Mouse (Mus musculus) CH12.LX (cell line): ENCODE results near the gene Tmsb4x. TPM values are rescaled to one million over a fixed set of nuclear protein-coding genes. Genes with fewer than 3 reads are reported as not detected.

Experiments
- DNase-seq: peaks from one replicate; pipeline ENCODE4 v3.0.0-alpha.2; 2013; ENCODE audit errors: extremely low read depth
- H3K27ac ChIP-seq: 2 replicates; pipeline ENCODE4 v1.5.1; 2012; ENCODE audit warnings: low read depth, mild to moderate bottlenecking, control low read depth, moderate library complexity; ENCODE audit not compliant: insufficient read depth
- H3K27me3 ChIP-seq: replicated peaks from 2 replicates; pipeline ENCODE3; 2012; ENCODE audit warnings: inconsistent platforms
- H3K36me3 ChIP-seq, 2 experiments: replicated peaks in 1 of 2; 2 replicates each; pipeline versions ENCODE3 to v1.6.1; 2012; ENCODE audit warnings: inconsistent platforms in 1 of 2, low read length in 1 of 2, mild to moderate bottlenecking in 1 of 2, mixed read lengths in 1 of 2, moderate library complexity in 1 of 2; ENCODE audit not compliant: control insufficient read depth in 1 of 2, insufficient read depth in 1 of 2
- H3K4me1 ChIP-seq, 2 experiments: 2 replicates each; pipeline ENCODE4 v1.6.1; 2012; ENCODE audit warnings: inconsistent platforms in 1 of 2, moderate library complexity in 1 of 2; ENCODE audit not compliant: insufficient read depth in 2 of 2, control insufficient read depth in 1 of 2
- H3K4me2 ChIP-seq: 2 replicates; pipeline ENCODE4 v1.6.1; 2012; ENCODE audit warnings: low read depth, mild to moderate bottlenecking, control low read depth; ENCODE audit not compliant: poor library complexity, insufficient read depth, severe bottlenecking
- H3K4me3 ChIP-seq, 3 experiments: fragments of 150-350 bp in 1 of 3; sonication (generic) in 1 of 3; replicated peaks in 1 of 3; 2 replicates each; pipeline versions ENCODE3 to v1.5.1; 2011 to 2012; ENCODE audit warnings: low read depth in 2 of 3, low read length in 2 of 3, mild to moderate bottlenecking in 2 of 3, moderate library complexity in 2 of 3, control low read depth in 1 of 3, improper control_type of control experiment in 1 of 3, inconsistent platforms in 1 of 3, mixed read lengths in 1 of 3; ENCODE audit not compliant: poor library complexity in 1 of 3
- H3K79me2 ChIP-seq: replicated peaks from 2 replicates; pipeline ENCODE4 v1.6.1; 2012; ENCODE audit warnings: mild to moderate bottlenecking, moderate library complexity; ENCODE audit not compliant: control insufficient read depth, poor library complexity, insufficient read depth, severe bottlenecking; ENCODE audit errors: extremely low read depth
- H3K9ac ChIP-seq: 2 replicates; pipeline ENCODE4 v1.6.1; 2012; ENCODE audit warnings: low read depth, mild to moderate bottlenecking, control low read depth, moderate library complexity; ENCODE audit not compliant: insufficient read depth
- H3K9me3 ChIP-seq: replicated peaks from 2 replicates; pipeline ENCODE3; 2012; ENCODE audit warnings: low read length, inconsistent platforms, mixed read lengths
- CHD1 ChIP-seq: IDR thresholded peaks from 2 replicates; pipeline ENCODE4 v1.6.1; 2012; ENCODE audit warnings: low read depth, low read length, improper control_type of control experiment, inconsistent platforms
- ELF1 ChIP-seq: IDR thresholded peaks from 2 replicates; pipeline ENCODE4 v1.6.1; 2014; ENCODE audit warnings: low read depth, mild to moderate bottlenecking, inconsistent platforms, low read length, improper control_type of control experiment
- HCFC1 ChIP-seq: IDR thresholded peaks from 2 replicates; pipeline ENCODE4 v1.6.1; 2012; ENCODE audit warnings: low read depth, mild to moderate bottlenecking, inconsistent platforms, low read length, improper control_type of control experiment
- IRF4 ChIP-seq: IDR thresholded peaks from 2 replicates; pipeline ENCODE4 v1.6.1; 2014; ENCODE audit warnings: low read depth, mild to moderate bottlenecking, inconsistent platforms, low read length, improper control_type of control experiment
- JUND ChIP-seq: conservative IDR thresholded peaks from 2 replicates; pipeline ENCODE4 v1.6.1; 2011; ENCODE audit warnings: low read depth, low read length, improper control_type of control experiment
- MAX ChIP-seq: IDR thresholded peaks from 2 replicates; pipeline ENCODE4 v1.6.1; 2011; ENCODE audit warnings: low read length, improper control_type of control experiment
- MEF2A ChIP-seq: IDR thresholded peaks from 2 replicates; pipeline ENCODE4 v1.6.1; 2014; ENCODE audit warnings: low read depth, mild to moderate bottlenecking, inconsistent platforms, low read length, improper control_type of control experiment, borderline replicate concordance
- NELFE ChIP-seq: IDR thresholded peaks from 2 replicates; pipeline ENCODE4 v1.6.1; 2011; ENCODE audit warnings: low read depth, low read length, improper control_type of control experiment
- NRF1 ChIP-seq: IDR thresholded peaks from 2 replicates; pipeline ENCODE4 v1.6.1; 2014; ENCODE audit warnings: low read depth, mild to moderate bottlenecking, inconsistent platforms, low read length, improper control_type of control experiment, moderate library complexity
- POLR2A ChIP-seq: IDR thresholded peaks from 2 replicates; pipeline ENCODE4 v1.6.1; 2011; ENCODE audit warnings: low read depth, mild to moderate bottlenecking, improper control_type of control experiment, low read length
- POLR2AphosphoS2 ChIP-seq: IDR thresholded peaks from 2 replicates; pipeline ENCODE4 v1.6.1; 2011; ENCODE audit warnings: low read depth, low read length, improper control_type of control experiment
- RAD21 ChIP-seq: IDR thresholded peaks from 2 replicates; pipeline ENCODE4 v1.6.1; 2011; ENCODE audit warnings: low read depth, mild to moderate bottlenecking, low read length, improper control_type of control experiment, moderate library complexity
- SMC3 ChIP-seq: IDR thresholded peaks from 2 replicates; pipeline ENCODE4 v1.6.1; 2011; ENCODE audit warnings: low read depth, low read length, improper control_type of control experiment
- ZC3H11A ChIP-seq: IDR thresholded peaks from 2 replicates; pipeline ENCODE4 v1.6.1; 2012; ENCODE audit warnings: low read depth, mild to moderate bottlenecking, inconsistent platforms, low read length, improper control_type of control experiment
- ZNF384 ChIP-seq: IDR thresholded peaks from 2 replicates; pipeline ENCODE4 v1.6.1; 2012; ENCODE audit warnings: low read depth, low read length, improper control_type of control experiment, inconsistent platforms
- dilution Hi-C: fragments of 300-500 bp; cut with MboI; formaldehyde crosslinking; loops from 2 replicates; pipeline ENCODE4 v1.14.3; 2020; ENCODE audit warnings: low sequenced_read_pairs; ENCODE audit not compliant: extremely low pct_unique_long_range_greater_than_20kb, extremely low pct_ligation_motif_present
- in situ Hi-C: fragments of 300-500 bp; cut with MboI; formaldehyde crosslinking; loops from 3 replicates; pipeline ENCODE4 v1.14.3; 2019; ENCODE audit warnings: low sequenced_read_pairs, low pct_ligation_motif_present, low pct_unique_long_range_greater_than_20kb, mixed read lengths
- polyA plus RNA-seq: library from polyadenylated mRNA; unstranded; fragments of >175 nt; gene quantifications from 2 replicates; pipeline ENCODE4 v1.2.1, GENCODE M21; 2012; ENCODE audit warnings: low read depth; ENCODE audit not compliant: insufficient read length
- total RNA-seq, 2 experiments: library from RNA; depleted of rRNA; stranded (reverse); fragments of 300-350 nt in 1 of 2; fragments of >200 nt in 1 of 2; gene quantifications; 2 replicates each; pipeline ENCODE4 v1.2.3; 2012 to 2014

Gene Tmsb4x
- total and polyA plus RNA-seq, 3 experiments: 1,828 to 6,726 (median 2,307) TPM

- peak overlapping the region; percentile 98 for H3K9ac ChIP-seq
- peak overlapping the region; percentile 40 to 70 (median 62) for H3K4me3 ChIP-seq
- dilution Hi-C loops (no loop called here), in situ Hi-C loops (loop anchor here (10.0 kb wide), 1 partner anchor 95 kb away; no protein-coding TSS in a partner anchor)
- peaks cover 18% of the 10 kb centered on the region for H3K79me2 ChIP-seq
- no peaks in the 10 kb centered on the region for H3K9me3 ChIP-seq
- H3K4me1 ChIP-seq: peaks cover 5 to 16% of the 10 kb centered on the region in 2 experiments; a peak in 3 of 4 replicates
- H3K36me3 ChIP-seq: peaks cover 5 to 7% of the 10 kb centered on the region in 2 experiments
- peak overlapping the region; percentile 86 for H3K4me2 ChIP-seq
- TF ChIP-seq HCFC1: no peak
- TF ChIP-seq MAX: no peak
- TF ChIP-seq SMC3: no peak
- no peak for DNase-seq
- no peaks in the 10 kb centered on the region for H3K27me3 ChIP-seq
- peak overlapping the region; percentile 100 for H3K27ac ChIP-seq
These were observed 713 bp upstream of the Tmsb4x start for GRCm38 (mm10) chrX:167209828-167210227.

GRCm38 (mm10) chrX:167208506-167208820, 652 bp downstream of the Tmsb4x start:
- peaks cover 18% of the 10 kb centered on the region for H3K79me2 ChIP-seq
- no peak for DNase-seq
- no peak overlapping the region for H3K4me2 ChIP-seq
- peak overlapping the region; percentile 87 for H3K27ac ChIP-seq
- H3K4me1 ChIP-seq: peaks cover 5 to 28% of the 10 kb centered on the region in 2 experiments; a peak in 3 of 4 replicates
- H3K9me3 ChIP-seq: no peaks in the 10 kb centered on the region
- H3K36me3 ChIP-seq: peaks cover 5 to 7% of the 10 kb centered on the region in 2 experiments
- no peaks in the 10 kb centered on the region for H3K27me3 ChIP-seq
- TF ChIP-seq MEF2A: no peak
- no peak for TF ChIP-seq IRF4
- TF ChIP-seq POLR2A: no peak
- no peak for TF ChIP-seq SMC3
- no peak for TF ChIP-seq ZNF384
- TF ChIP-seq POLR2AphosphoS2: no peak
- no peak for TF ChIP-seq MAX
- TF ChIP-seq JUND: no peak
- TF ChIP-seq NELFE: no peak
- no peak for TF ChIP-seq CHD1
- no peak for TF ChIP-seq RAD21
- no peak for TF ChIP-seq ZC3H11A
- TF ChIP-seq ELF1: no peak
- TF ChIP-seq NRF1: no peak
- peak overlapping the region; percentile 70 to 86 (median 70) for H3K4me3 ChIP-seq
- in situ Hi-C loops: loop anchor here (10.0 kb wide), 1 partner anchor 94 kb away; no protein-coding TSS in a partner anchor
- dilution Hi-C loops: no loop called here
- H3K9ac ChIP-seq: peak overlapping the region; percentile 95
